Mouse (Mus musculus): ENCODE data around the gene Sync. TPM values are rescaled to one million over a fixed set of nuclear protein-coding genes. Genes with fewer than 3 reads are reported as not detected.

Gene Sync
- total and polyA plus RNA-seq, 3 experiments, result 0.16 TPM; not detected in 2

DNA sequence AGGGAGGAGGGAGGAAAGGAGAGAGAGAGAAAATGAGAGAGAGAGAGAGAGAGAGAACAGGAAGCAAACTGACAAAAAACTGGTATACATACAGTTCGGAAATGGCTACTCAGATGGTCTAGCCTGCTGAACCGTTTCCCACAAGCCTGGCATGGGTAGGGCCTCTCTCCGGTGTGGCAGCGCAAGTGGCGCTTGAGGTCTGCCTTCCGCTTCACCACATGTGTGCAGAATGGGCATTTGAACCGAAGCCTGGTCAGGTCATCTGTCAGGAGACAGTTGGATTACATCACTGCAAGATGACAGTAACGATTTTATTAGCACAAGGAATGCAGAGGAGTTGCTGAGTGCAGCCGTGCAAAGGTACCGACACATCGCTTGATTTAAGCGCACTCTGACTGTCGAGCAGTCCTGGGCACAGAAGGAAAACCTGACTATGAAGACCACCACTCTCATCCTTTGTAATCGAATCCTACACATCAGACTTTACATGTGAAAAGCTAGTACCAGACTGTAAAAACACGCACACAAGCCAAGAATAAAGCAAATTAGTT lies 70.3 kb downstream of the Sync start:
- Histone ChIP-seq H3K27me3 (replicated peaks) (no peaks in the 10 kb centered on the region), H3K9me3 (replicated peaks; ENCODE audit: low read length) (no peaks in the 10 kb centered on the region), H3K4me1 (ENCODE audit: control insufficient read depth in 1 of 2, insufficient read depth in 2 of 2) (peaks cover 5 to 17% of the 10 kb centered on the region in 2 experiments; a peak in 3 of 4 replicates), H3K4me2 (ENCODE audit: insufficient read depth, low read depth, poor library complexity, severe bottlenecking) (no peak overlapping the region), H3K79me2 (replicated peaks; ENCODE audit: control insufficient read depth, extremely low read depth, insufficient read depth, poor library complexity, severe bottlenecking) (no peaks in the 10 kb centered on the region), H3K36me3 (replicated peaks in 1 of 2; ENCODE audit: control insufficient read depth in 1 of 2, insufficient read depth in 1 of 2, low read length in 1 of 2) (no peaks in the 10 kb centered on the region), H3K27ac (ENCODE audit: insufficient read depth, low read depth) (no peak overlapping the region), H3K4me3 (replicated peaks in 1 of 3; ENCODE audit: low read depth in 2 of 3, low read length in 2 of 3, poor library complexity in 1 of 3) (no peak overlapping the region), H3K9ac (ENCODE audit: insufficient read depth, low read depth) (no peak overlapping the region)
- in situ Hi-C loops (cut with MboI; ENCODE audit: low pct_ligation_motif_present, low pct_unique_long_range_greater_than_20kb, low sequenced_read_pairs), result loop anchor here (25.0 kb wide), 1 partner anchor 255 kb away; the partner anchor contains the start of genes Ccdc28b, Dcdc2b, Eif3i and Iqcc
- peak; percentile 66 for TF ChIP-seq BHLHE40 (IDR thresholded peaks at IDR 0.05; ENCODE audit: low read depth, low read length)
- peak; percentile 52 for TF ChIP-seq ETS1 (conservative IDR thresholded peaks at IDR 0.05; ENCODE audit: low read depth, low read length)
- TF ChIP-seq CHD2 (IDR thresholded peaks at IDR 0.05; ENCODE audit: low read length), result no peak
- TF ChIP-seq PAX5 (IDR thresholded peaks at IDR 0.05; ENCODE audit: low read length), result no peak
- TF ChIP-seq RCOR1 (conservative IDR thresholded peaks at IDR 0.05; ENCODE audit: low read depth, low read length), result no peak
- dilution Hi-C loops (cut with MboI; ENCODE audit: extremely low pct_ligation_motif_present, extremely low pct_unique_long_range_greater_than_20kb, low sequenced_read_pairs), result no loop called here
- DNase-seq (ENCODE audit: extremely low read depth), result peak; percentile 45

Other genes with a start within 250 kb of the Sync start
- gene Rnf19b, start 229.3 kb upstream of the Sync start, total RNA-seq (2012; rRNA removed), result 65.3 and 75.3 TPM in 2 replicates
- 104 and 111 TPM in 2 replicates for gene Rnf19b, start 229.3 kb upstream of the Sync start, total RNA-seq (2014; rRNA removed)
- 98.3 and 102 TPM in 2 replicates for gene Rnf19b, start 229.3 kb upstream of the Sync start, polyA plus RNA-seq (2012; ENCODE audit: insufficient read length, low read depth)
- gene Tmem54, start 182.1 kb upstream of the Sync start, total RNA-seq (2012; rRNA removed), result not detected in 2 replicates
- gene Tmem54, start 182.1 kb upstream of the Sync start, total RNA-seq (2014; rRNA removed), result not detected in 2 replicates
- not detected in 2 replicates for gene Tmem54, start 182.1 kb upstream of the Sync start, polyA plus RNA-seq (2012; ENCODE audit: insufficient read length, low read depth)
- 28.5 and 31.6 TPM in 2 replicates for gene Hpca, start 165.6 kb upstream of the Sync start, total RNA-seq (2012; rRNA removed)
- gene Hpca, start 165.6 kb upstream of the Sync start, total RNA-seq (2014; rRNA removed), result 1.0 and 1.3 TPM in 2 replicates
- gene Hpca, start 165.6 kb upstream of the Sync start, polyA plus RNA-seq (2012; ENCODE audit: insufficient read length, low read depth), result 2.9 and 3.6 TPM in 2 replicates
- 0.17 and 0.21 TPM in 2 replicates for gene Fndc5, start 150.6 kb upstream of the Sync start, total RNA-seq (2012; rRNA removed)
- 0.08 TPM in 1 of 2 replicates, not detected in the other for gene Fndc5, start 150.6 kb upstream of the Sync start, total RNA-seq (2014; rRNA removed)
- 0.26 and 0.33 TPM in 2 replicates for gene Fndc5, start 150.6 kb upstream of the Sync start, polyA plus RNA-seq (2012; ENCODE audit: insufficient read length, low read depth)
- gene S100pbp, start 97.9 kb upstream of the Sync start, total RNA-seq (2012; rRNA removed), result 22.5 and 23.1 TPM in 2 replicates
- gene S100pbp, start 97.9 kb upstream of the Sync start, total RNA-seq (2014; rRNA removed), result 43.6 and 44.7 TPM in 2 replicates
- 35.8 and 43.6 TPM in 2 replicates for gene S100pbp, start 97.9 kb upstream of the Sync start, polyA plus RNA-seq (2012; ENCODE audit: insufficient read length, low read depth)
- gene Yars, start 97.9 kb upstream of the Sync start, total RNA-seq (2012; rRNA removed), result 128 and 180 TPM in 2 replicates
- gene Yars, start 97.9 kb upstream of the Sync start, total RNA-seq (2014; rRNA removed), result 96.1 and 96.3 TPM in 2 replicates
- 207 and 220 TPM in 2 replicates for gene Yars, start 97.9 kb upstream of the Sync start, polyA plus RNA-seq (2012; ENCODE audit: insufficient read length, low read depth)
- gene C77080, start 26.2 kb upstream of the Sync start, total RNA-seq (2012; rRNA removed), result 0.29 and 0.38 TPM in 2 replicates
- not detected in 2 replicates for gene C77080, start 26.2 kb upstream of the Sync start, total RNA-seq (2014; rRNA removed)
- 0.68 and 1.1 TPM in 2 replicates for gene C77080, start 26.2 kb upstream of the Sync start, polyA plus RNA-seq (2012; ENCODE audit: insufficient read length, low read depth)
- gene Rbbp4, start 47.8 kb downstream of the Sync start, total RNA-seq (2012; rRNA removed), result 41.4 and 44.1 TPM in 2 replicates
- gene Rbbp4, start 47.8 kb downstream of the Sync start, total RNA-seq (2014; rRNA removed), result 73.3 and 76.9 TPM in 2 replicates
- gene Rbbp4, start 47.8 kb downstream of the Sync start, polyA plus RNA-seq (2012; ENCODE audit: insufficient read length, low read depth), result 179 and 219 TPM in 2 replicates
- 93.7 and 104 TPM in 2 replicates for gene Zbtb8os, start 48.1 kb downstream of the Sync start, total RNA-seq (2012; rRNA removed)
- 124 and 134 TPM in 2 replicates for gene Zbtb8os, start 48.1 kb downstream of the Sync start, total RNA-seq (2014; rRNA removed)
- gene Zbtb8os, start 48.1 kb downstream of the Sync start, polyA plus RNA-seq (2012; ENCODE audit: insufficient read length, low read depth), result 135 and 157 TPM in 2 replicates
- gene Zbtb8a, start 90.5 kb downstream of the Sync start, total RNA-seq (2012; rRNA removed), result 0.04 TPM in 1 of 2 replicates, not detected in the other
- 0.16 TPM in 1 of 2 replicates, not detected in the other for gene Zbtb8a, start 90.5 kb downstream of the Sync start, total RNA-seq (2014; rRNA removed)
- 0.11 TPM in 1 of 2 replicates, not detected in the other for gene Zbtb8a, start 90.5 kb downstream of the Sync start, polyA plus RNA-seq (2012; ENCODE audit: insufficient read length, low read depth)
- 0.04 TPM in 2 replicates for gene Zbtb8b, start 153.2 kb downstream of the Sync start, total RNA-seq (2012; rRNA removed)
- gene Zbtb8b, start 153.2 kb downstream of the Sync start, total RNA-seq (2014; rRNA removed), result not detected in 2 replicates
- gene Zbtb8b, start 153.2 kb downstream of the Sync start, polyA plus RNA-seq (2012; ENCODE audit: insufficient read length, low read depth), result not detected in 2 replicates
- 20.2 and 20.4 TPM in 2 replicates for gene Bsdc1, start 174.0 kb downstream of the Sync start, total RNA-seq (2012; rRNA removed)
- 19.3 and 20.6 TPM in 2 replicates for gene Bsdc1, start 174.0 kb downstream of the Sync start, total RNA-seq (2014; rRNA removed)
- 16.1 and 27.2 TPM in 2 replicates for gene Bsdc1, start 174.0 kb downstream of the Sync start, polyA plus RNA-seq (2012; ENCODE audit: insufficient read length, low read depth)
- 0.13 TPM in 1 of 2 replicates, not detected in the other for gene Tssk3, start 203.4 kb downstream of the Sync start, total RNA-seq (2012; rRNA removed)
- not detected in 2 replicates for gene Tssk3, start 203.4 kb downstream of the Sync start, total RNA-seq (2014; rRNA removed)
- not detected in 2 replicates for gene Tssk3, start 203.4 kb downstream of the Sync start, polyA plus RNA-seq (2012; ENCODE audit: insufficient read length, low read depth)
- not detected in 2 replicates for gene Fam229a, start 203.6 kb downstream of the Sync start, total RNA-seq (2012; rRNA removed)
- not detected in 2 replicates for gene Fam229a, start 203.6 kb downstream of the Sync start, total RNA-seq (2014; rRNA removed)
- gene Fam229a, start 203.6 kb downstream of the Sync start, polyA plus RNA-seq (2012; ENCODE audit: insufficient read length, low read depth), result not detected in 2 replicates
- 194 and 195 TPM in 2 replicates for gene Marcksl1, start 226.0 kb downstream of the Sync start, total RNA-seq (2012; rRNA removed)
- 260 and 265 TPM in 2 replicates for gene Marcksl1, start 226.0 kb downstream of the Sync start, total RNA-seq (2014; rRNA removed)
- gene Marcksl1, start 226.0 kb downstream of the Sync start, polyA plus RNA-seq (2012; ENCODE audit: insufficient read length, low read depth), result 423 and 494 TPM in 2 replicates

All from CH12.LX (cell line).